Mouse (Mus musculus) megakaryocyte-erythroid progenitor cell, adult 5-6 weeks (primary cell): ENCODE results near the gene Zbed4. TPM values are rescaled to one million over a fixed set of nuclear protein-coding genes. Genes with fewer than 3 reads are reported as not detected.

Experiments used
- ATAC-seq: replicated peaks from 2 replicates; pipeline ENCODE4 v1.8.0; 2016; ENCODE audit warnings: mild to moderate bottlenecking, inconsistent platforms; ENCODE audit not compliant: severe bottlenecking, poor library complexity, low FRiP score, low TSS enrichment
- total RNA-seq, 2 experiments: library from RNA; stranded (forward) in 1 of 2; stranded (reverse) in 1 of 2; fragments of 200-1000, 215-1000 nt in 1 of 2; fragments of >200 nt in 1 of 2; fragmentation: Nextera tagmentation in 1 of 2; gene quantifications; 2 replicates each; pipeline ENCODE4 v1.2.3; 2014 to 2017

Zbed4 gene
- total RNA-seq, 2 experiments from 2014 or later = 38.3 to 39.2 TPM

DNA sequence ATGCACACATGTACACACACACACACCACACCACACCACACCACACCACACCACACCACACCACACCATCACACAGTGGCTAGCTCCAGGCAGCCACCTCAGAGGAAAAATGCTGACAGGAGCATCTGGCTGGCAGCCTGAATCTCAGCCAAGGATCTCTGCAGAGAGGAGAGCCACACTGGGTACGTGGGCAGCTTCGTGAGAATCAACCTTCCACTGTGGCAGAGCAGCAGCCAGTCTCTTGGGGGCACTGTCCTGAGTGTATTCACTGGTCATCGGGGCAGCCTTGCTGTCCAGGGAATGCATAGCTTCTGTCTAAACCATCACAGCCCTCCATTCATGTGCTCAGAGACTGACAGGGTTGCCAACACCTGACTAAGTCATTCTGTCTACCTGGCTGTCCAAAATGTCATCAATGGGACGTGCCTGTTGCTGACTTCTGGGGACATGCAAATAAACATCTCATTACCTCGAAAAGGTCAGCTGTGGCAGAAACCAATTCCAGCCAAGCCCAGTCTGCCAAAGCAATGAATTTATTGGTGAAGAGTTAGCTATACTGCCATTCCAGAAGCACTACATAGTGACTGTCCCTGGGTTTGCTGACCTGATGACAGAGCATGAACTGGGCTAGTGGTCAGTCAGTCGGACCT, 78.5 kb downstream of the Zbed4 start:
- no peak for ATAC-seq

- ATAC-seq = no peak
Observed at GRCm38 (mm10) chr15:88830696-88831095, 79.2 kb downstream of the Zbed4 start.

GRCm38 (mm10) chr15:88831482-88831881, 80.0 kb downstream of the Zbed4 start:
- no peak for ATAC-seq

GRCm38 (mm10) chr15:88832536-88832935, 81.1 kb downstream of the Zbed4 start:
- no peak for ATAC-seq

Other genes starting within 250 kb of the Zbed4 start
- gene Zdhhc25, start 151.4 kb upstream of the Zbed4 start, total RNA-seq (2014; fragmentation: Nextera tagmentation) = not detected in 2 replicates
- not detected in 2 replicates for gene Zdhhc25, start 151.4 kb upstream of the Zbed4 start, total RNA-seq (2017)
- 32.7 and 46.8 TPM in 2 replicates for gene Brd1, start 17.4 kb upstream of the Zbed4 start, total RNA-seq (2014; fragmentation: Nextera tagmentation)
- gene Brd1, start 17.4 kb upstream of the Zbed4 start, total RNA-seq (2017) = 36.2 and 39.6 TPM in 2 replicates
- gene Alg12, start 67.7 kb downstream of the Zbed4 start, total RNA-seq (2014; fragmentation: Nextera tagmentation) = 2.8 and 8.3 TPM in 2 replicates
- 3.3 and 5.2 TPM in 2 replicates for gene Alg12, start 67.7 kb downstream of the Zbed4 start, total RNA-seq (2017)
- gene Creld2, start 68.0 kb downstream of the Zbed4 start, total RNA-seq (2014; fragmentation: Nextera tagmentation) = 24.8 and 29.7 TPM in 2 replicates
- gene Creld2, start 68.0 kb downstream of the Zbed4 start, total RNA-seq (2017) = 47.8 and 50.9 TPM in 2 replicates
- gene Pim3, start 110.5 kb downstream of the Zbed4 start, total RNA-seq (2014; fragmentation: Nextera tagmentation) = 5.1 and 6.4 TPM in 2 replicates
- 5.5 and 12.5 TPM in 2 replicates for gene Pim3, start 110.5 kb downstream of the Zbed4 start, total RNA-seq (2017)
- not detected in 2 replicates for gene Ttll8, start 202.8 kb downstream of the Zbed4 start, total RNA-seq (2014; fragmentation: Nextera tagmentation)
- gene Ttll8, start 202.8 kb downstream of the Zbed4 start, total RNA-seq (2017) = not detected in 2 replicates
- not detected in 2 replicates for gene Mlc1, start 227.3 kb downstream of the Zbed4 start, total RNA-seq (2014; fragmentation: Nextera tagmentation)
- not detected in 2 replicates for gene Mlc1, start 227.3 kb downstream of the Zbed4 start, total RNA-seq (2017)
- not detected in 2 replicates for gene Mov10l1, start 231.2 kb downstream of the Zbed4 start, total RNA-seq (2014; fragmentation: Nextera tagmentation)
- gene Mov10l1, start 231.2 kb downstream of the Zbed4 start, total RNA-seq (2017) = not detected in 2 replicates